Mouse (Mus musculus) liver, embryonic 14.5 days (tissue): ENCODE data around the gene Gtf2a1l.

Experiments used
- CTCF ChIP-seq: IDR thresholded peaks from 2 replicates; pipeline ENCODE4 v1.5.1; 2016; ENCODE audit warnings: antibody characterized with exemption, low read depth, control low read depth
- EP300 ChIP-seq: IDR thresholded peaks from 2 replicates; pipeline ENCODE4 v1.6.1; 2016; ENCODE audit warnings: antibody characterized with exemption, low read depth

DNA sequence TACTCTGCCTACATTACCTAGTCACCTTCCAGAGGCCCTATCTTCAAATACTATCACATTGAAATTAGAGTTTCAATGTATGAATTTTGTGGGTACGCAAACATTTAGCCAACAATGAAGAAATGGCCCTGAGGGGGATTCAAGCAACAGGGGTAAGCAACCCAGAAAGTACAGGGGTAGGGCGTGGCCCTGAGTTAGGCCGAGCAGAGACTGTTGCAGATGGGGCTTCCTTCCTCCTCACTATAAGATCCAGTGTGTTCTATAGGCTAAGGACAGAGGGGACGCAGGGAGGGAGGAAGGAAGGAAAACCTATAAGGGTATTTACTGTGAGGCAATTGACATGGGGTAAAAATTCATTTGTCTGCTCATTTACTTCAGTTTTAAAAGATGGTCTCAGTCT, 44.1 kb upstream of the Gtf2a1l start:
- no peak for TF ChIP-seq CTCF
- no peak for TF ChIP-seq EP300
